Mouse (Mus musculus): Measurements from ENCODE around the gene Sept4. TPM values are rescaled to one million over a fixed set of nuclear protein-coding genes. Genes with fewer than 3 reads are reported as not detected.

The Sept4 gene
- polyA plus RNA-seq, 1 experiment from 2014 or later = 48.5 TPM

DNA sequence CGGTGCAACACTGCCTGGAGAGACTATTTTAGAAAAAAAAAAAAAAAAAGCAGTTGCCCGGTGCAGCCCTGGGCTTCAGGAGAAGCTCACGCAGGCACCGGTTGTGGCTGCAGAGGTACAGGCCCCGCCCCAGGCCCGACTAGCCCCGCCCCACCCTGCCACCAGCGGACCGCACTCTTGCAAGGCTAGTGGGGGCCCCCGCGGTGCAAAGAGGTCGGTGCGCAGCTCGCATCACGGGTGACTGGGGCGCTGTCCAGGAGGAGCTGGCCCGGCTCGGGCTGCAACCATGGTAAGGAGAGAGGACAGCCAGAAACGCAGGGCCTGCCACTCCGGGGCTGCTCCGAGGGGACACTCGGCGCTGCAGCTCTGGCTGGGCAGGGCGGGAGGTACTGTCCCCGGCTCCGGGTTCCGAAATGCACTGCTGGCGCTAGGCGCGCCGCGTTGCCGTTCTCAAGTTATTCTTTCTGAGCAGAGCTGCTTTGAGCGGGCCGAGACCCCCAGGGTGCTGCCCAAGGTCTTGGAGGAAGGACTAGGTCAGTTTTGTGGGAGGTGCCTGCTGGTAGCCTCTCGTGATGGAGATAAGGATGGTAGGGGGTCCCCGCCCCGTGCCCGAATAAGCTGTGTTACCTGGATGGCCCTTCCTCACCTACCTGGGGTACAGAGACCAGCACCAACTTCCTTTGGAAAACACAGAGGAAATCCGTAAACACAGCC lies 9.7 kb downstream of the Sept4 start:
- Histone ChIP-seq H3K27ac (ENCODE audit: low read depth) (peak overlapping the region; percentile 70; the same call in 1 of the 2 replicates), H3K27me3 (ENCODE audit: insufficient read depth, low read length) (no peaks in the 10 kb centered on the region), H3K4me2 (peak overlapping the region; percentile 93), H3K36me3 (ENCODE audit: insufficient read depth) (no peaks in the 10 kb centered on the region), H3K9ac (peak overlapping the region; percentile 57), H3K9me3 (ENCODE audit: low read depth, low read length) (no peaks in the 10 kb centered on the region), H3K4me1 (ENCODE audit: insufficient read depth) (peaks cover 12% of the 10 kb centered on the region), H3K4me3 (ENCODE audit: low read depth, low read length) (peak overlapping the region; percentile 56)
- peak; percentile 64 for DNase-seq
- under 1% methylated on average over 40 of the region's 40 CpGs for WGBS
- ATAC-seq (ENCODE audit: insufficient read depth) = peak; percentile 66
- no peak for TF ChIP-seq CTCF (IDR thresholded peaks at IDR 0.05; ENCODE audit: low read depth)

DNA sequence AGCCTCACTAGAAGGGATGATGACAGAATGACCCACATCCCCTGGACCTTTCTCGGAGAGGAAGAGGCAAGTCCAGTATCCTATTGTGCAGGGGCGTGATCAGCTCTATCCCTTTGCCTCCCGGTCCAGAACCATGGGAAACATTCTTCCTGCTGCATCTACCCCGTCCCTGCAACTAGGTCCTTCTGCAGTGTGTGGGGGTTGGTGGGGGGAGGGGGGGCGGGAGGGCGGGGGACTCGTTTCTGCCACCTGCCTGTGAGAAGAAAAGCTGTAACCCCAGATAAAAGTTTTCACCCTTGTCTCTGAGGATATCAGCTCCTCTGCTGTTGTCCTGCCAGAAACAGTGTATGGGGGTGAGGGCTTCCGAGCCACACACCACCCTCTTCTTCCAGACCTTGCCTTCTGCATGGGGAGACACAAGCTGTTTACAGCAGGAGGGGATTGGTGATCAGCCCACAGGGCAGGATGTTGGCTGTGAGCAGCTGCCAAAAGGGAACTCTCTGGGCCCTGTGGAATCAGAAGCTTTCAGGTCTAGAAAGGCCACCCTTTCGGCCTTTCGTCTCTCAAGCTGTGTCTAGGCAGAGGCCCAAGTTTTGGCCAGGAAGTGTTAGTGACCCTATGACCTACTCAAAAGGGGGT lies 10.4 kb downstream of the Sept4 start:
- 11% methylated on average over 10 of the region's 10 CpGs for WGBS

DNA sequence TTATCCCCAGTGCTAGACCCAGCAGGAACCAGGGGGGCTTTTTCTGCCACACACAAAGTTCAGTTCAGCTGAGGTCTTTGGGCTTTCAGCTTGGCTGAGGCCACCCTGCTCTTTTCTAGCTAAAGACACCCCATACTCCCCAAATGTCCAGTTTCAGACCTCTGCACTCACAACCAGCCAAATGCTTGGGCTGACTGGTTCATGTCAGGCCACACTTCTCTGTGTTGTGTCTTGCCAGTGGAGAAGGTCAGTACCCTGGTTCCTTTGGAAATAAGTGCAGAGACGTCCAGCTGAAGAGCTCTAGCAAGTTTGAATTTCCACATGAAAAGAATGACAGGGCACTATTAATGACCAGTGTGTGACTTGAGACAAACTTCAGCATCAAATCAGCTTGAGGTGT lies 11.0 kb downstream of the Sept4 start:
- 30% methylated on average over 1 of the region's 1 CpGs for WGBS
- ATAC-seq (ENCODE audit: insufficient read depth) = peak; percentile 32; the same call in 1 of the 2 replicates
- no peak for TF ChIP-seq CTCF (IDR thresholded peaks at IDR 0.05; ENCODE audit: low read depth)
- no peaks in the 10 kb centered on the region for H3K27me3 ChIP-seq (ENCODE audit: insufficient read depth, low read length)
- no peaks in the 10 kb centered on the region for H3K9me3 ChIP-seq (ENCODE audit: low read depth, low read length)
- peak; percentile 75 for DNase-seq
- H3K4me3 ChIP-seq (ENCODE audit: low read depth, low read length) = no peak overlapping the region
- peak overlapping the region; percentile 70; the same call in 1 of the 2 replicates for H3K27ac ChIP-seq (ENCODE audit: low read depth)
- no peaks in the 10 kb centered on the region for H3K36me3 ChIP-seq (ENCODE audit: insufficient read depth)
- H3K4me2 ChIP-seq = peak overlapping the region; percentile 93
- no peak overlapping the region for H3K9ac ChIP-seq
- H3K4me1 ChIP-seq (ENCODE audit: insufficient read depth) = peaks cover 12% of the 10 kb centered on the region

More for the DNA sequence above, 10.4 kb downstream of the Sept4 start:
- Histone ChIP-seq H3K27ac (ENCODE audit: low read depth) (peak overlapping the region; percentile 70), H3K4me3 (ENCODE audit: low read depth, low read length) (peak overlapping the region; percentile 56), H3K9me3 (ENCODE audit: low read depth, low read length) (no peaks in the 10 kb centered on the region), H3K4me1 (ENCODE audit: insufficient read depth) (peaks cover 12% of the 10 kb centered on the region), H3K4me2 (peak overlapping the region; percentile 93), H3K36me3 (ENCODE audit: insufficient read depth) (no peaks in the 10 kb centered on the region), H3K27me3 (ENCODE audit: insufficient read depth, low read length) (no peaks in the 10 kb centered on the region), H3K9ac (no peak overlapping the region)
- ATAC-seq (ENCODE audit: insufficient read depth) (peak; percentile 66; the same call in 1 of the 2 replicates), DNase-seq (peak; percentile 68)
- TF ChIP-seq CTCF (IDR thresholded peaks at IDR 0.05; ENCODE audit: low read depth) = no peak

DNA sequence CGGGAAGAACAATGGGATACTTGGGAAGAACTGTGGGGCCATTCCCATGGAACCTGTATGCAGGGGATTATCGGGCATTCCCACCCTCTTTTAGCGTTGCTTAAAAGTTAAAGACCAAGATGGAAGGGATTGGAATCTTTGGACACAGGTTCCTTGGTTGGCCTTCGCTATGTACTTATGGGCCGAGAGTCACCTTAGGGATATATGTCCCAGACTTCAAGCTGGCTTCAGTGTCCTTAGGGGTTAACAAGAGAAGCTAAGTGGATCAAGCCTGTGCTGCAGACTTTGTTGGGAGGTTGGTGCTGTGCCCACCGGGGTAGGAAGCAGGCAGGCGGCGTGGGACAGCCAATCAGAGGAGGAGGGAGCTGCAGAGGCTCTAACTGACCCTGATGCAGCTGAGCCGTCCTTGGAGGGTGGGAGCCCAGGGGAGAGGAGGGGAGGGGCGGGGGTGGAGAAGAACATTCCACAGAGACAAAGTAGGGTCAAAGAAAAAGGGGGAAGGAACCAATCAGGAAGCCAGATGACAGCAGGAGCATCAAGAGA lies 11.9 kb downstream of the Sept4 start:
- H3K4me1 ChIP-seq (ENCODE audit: insufficient read depth) = peaks cover 15% of the 10 kb centered on the region
- no peak for DNase-seq
- H3K36me3 ChIP-seq (ENCODE audit: insufficient read depth) = no peaks in the 10 kb centered on the region
- H3K9ac ChIP-seq = no peak overlapping the region
- H3K9me3 ChIP-seq (ENCODE audit: low read depth, low read length) = no peaks in the 10 kb centered on the region
- TF ChIP-seq CTCF (IDR thresholded peaks at IDR 0.05; ENCODE audit: low read depth) = no peak
- H3K4me2 ChIP-seq = peak overlapping the region; percentile 93; the same call in 1 of the 2 replicates
- no peak overlapping the region for H3K4me3 ChIP-seq (ENCODE audit: low read depth, low read length)
- ATAC-seq (ENCODE audit: insufficient read depth) = no peak
- 0 out of 2 replicates have a peak overlapping the region, but pooled peaks have one; percentile 1 for H3K27ac ChIP-seq (ENCODE audit: low read depth)
- H3K27me3 ChIP-seq (ENCODE audit: insufficient read depth, low read length) = no peaks in the 10 kb centered on the region
- 51% methylated on average over 10 of the region's 10 CpGs for WGBS

DNA sequence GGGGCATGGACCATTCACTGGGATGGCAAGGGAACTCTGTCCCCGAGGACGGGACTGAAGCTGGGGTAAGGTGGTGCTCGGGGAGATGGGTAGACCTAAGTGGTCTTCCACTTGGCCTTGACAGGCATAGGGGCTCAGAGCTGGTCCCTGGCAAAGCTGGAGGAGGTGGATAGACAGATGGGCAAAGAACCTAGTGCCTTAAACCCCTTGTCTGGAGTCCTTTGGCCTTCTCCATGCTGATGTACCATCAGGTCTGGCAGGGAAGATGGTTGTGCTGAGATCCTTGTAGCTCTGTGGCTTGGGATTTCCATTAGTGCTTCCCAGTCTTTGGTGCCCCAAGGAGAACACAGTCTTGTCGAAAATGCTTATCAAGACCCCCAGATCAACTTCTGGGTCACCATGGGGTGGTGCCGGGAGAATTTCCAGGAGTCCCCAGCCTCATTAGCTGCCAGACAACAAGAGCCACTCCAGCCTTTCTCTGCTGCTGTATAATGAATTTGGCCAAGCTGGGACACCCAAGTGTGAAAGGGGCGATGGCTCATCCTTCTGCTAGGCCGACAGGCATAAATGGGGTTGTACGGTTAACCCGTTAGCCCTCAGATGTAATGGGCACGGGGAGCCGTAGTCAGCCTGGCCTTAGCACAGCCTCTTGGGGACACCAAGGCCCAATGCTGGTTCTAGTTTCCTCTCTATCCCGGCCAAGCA lies 12.6 kb downstream of the Sept4 start:
- H3K27ac ChIP-seq (ENCODE audit: low read depth) = no peak overlapping the region
- H3K9me3 ChIP-seq (ENCODE audit: low read depth, low read length) = no peaks in the 10 kb centered on the region
- H3K4me3 ChIP-seq (ENCODE audit: low read depth, low read length) = no peak overlapping the region
- ATAC-seq (ENCODE audit: insufficient read depth) (no peak), DNase-seq (no peak)
- 81% methylated on average over 12 of the region's 12 CpGs for WGBS
- no peak overlapping the region for H3K9ac ChIP-seq
- H3K27me3 ChIP-seq (ENCODE audit: insufficient read depth, low read length) = no peaks in the 10 kb centered on the region
- H3K4me1 ChIP-seq (ENCODE audit: insufficient read depth) = peaks cover 15% of the 10 kb centered on the region
- H3K36me3 ChIP-seq (ENCODE audit: insufficient read depth) = no peaks in the 10 kb centered on the region
- no peak overlapping the region for H3K4me2 ChIP-seq
- no peak for TF ChIP-seq CTCF (IDR thresholded peaks at IDR 0.05; ENCODE audit: low read depth)

DNA sequence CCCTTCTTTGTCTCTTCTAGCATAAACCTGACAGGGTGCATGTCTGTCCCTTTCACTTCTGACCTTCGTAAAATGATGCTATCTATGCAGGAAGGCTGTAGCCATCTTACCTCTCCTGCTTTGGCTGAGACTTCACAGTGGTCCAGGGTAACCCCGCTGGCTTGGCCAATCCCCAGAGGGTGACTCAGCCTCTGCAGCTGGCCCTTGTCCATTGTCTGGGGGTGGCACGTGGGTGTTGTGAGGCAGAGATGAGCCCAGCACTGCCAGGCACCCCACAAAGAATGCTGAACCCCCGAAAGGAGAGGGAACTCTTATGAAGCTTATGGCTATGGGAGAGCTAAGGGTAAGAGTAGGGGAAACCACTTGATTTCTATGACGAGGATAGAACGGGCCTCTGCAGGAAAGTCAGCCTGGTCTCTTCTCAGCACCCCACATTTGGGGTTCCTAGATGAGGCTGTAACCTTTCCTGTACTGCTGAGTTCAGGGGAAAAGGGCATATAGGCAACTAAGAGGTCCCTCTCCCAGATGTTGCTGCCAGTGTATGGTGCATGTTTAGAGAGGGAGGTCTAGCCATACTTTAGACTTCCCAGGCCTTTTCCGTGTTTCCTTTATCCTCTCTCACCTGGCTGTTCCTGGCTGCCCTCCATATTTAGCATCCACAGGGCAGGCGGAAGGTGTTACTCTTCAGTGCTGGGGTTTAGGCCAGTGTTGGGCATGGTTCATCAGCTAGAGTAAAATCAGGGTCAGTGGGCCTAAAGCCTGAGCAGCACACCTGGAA lies 13.4 kb downstream of the Sept4 start:
- DNase-seq = no peak
- Histone ChIP-seq H3K27me3 (ENCODE audit: insufficient read depth, low read length) (no peaks in the 10 kb centered on the region), H3K27ac (ENCODE audit: low read depth) (no peak overlapping the region), H3K36me3 (ENCODE audit: insufficient read depth) (no peaks in the 10 kb centered on the region), H3K9me3 (ENCODE audit: low read depth, low read length) (no peaks in the 10 kb centered on the region), H3K4me1 (ENCODE audit: insufficient read depth) (peaks cover 15% of the 10 kb centered on the region), H3K9ac (no peak overlapping the region), H3K4me2 (no peak overlapping the region), H3K4me3 (ENCODE audit: low read depth, low read length) (no peak overlapping the region)
- WGBS = 80% methylated on average over 8 of the region's 8 CpGs
- TF ChIP-seq CTCF (IDR thresholded peaks at IDR 0.05; ENCODE audit: low read depth) = no peak
- ATAC-seq (ENCODE audit: insufficient read depth) = no peak
